Mouse (Mus musculus): ENCODE measurements at regions not wholly inside any gene's neighbourhood (a gene's known extent, or its start where the extent isn't known, plus 50 kb on each side); places are given as distances from the start of the nearest gene placed in this dataset.
A peak's percentile ranks its signal among the peaks of the same experiment; 100 is the strongest.
"Not testable (repeated sequence)": the region's sequence is repeated elsewhere in the genome, so short reads cannot be mapped to it uniquely, and the experiment has no call there.

- Histone ChIP-seq H3K4me1 (peaks cover 7% of the 10 kb centered on the region; the same call in 1 of the 2 replicates), H3K4me2 (no peak overlapping the region), H3K4me3 (no peak overlapping the region), H3K9ac (no peak overlapping the region), H3K27me3 (no peaks in the 10 kb centered on the region), H3K36me3 (no peaks in the 10 kb centered on the region), H3K9me3 (no peaks in the 10 kb centered on the region), H3K27ac (no peak overlapping the region)
- ATAC-seq (ENCODE audit: insufficient number of reproducible peaks, insufficient read depth, low FRiP score, low TSS enrichment, low read depth) = no peak
- WGBS = 72% methylated on average over 4 of the region's 4 CpGs
Observed at GRCm38 (mm10) chr5:17208554-17209283, 164.3 kb upstream of the Speer4f2 start.

DNA sequence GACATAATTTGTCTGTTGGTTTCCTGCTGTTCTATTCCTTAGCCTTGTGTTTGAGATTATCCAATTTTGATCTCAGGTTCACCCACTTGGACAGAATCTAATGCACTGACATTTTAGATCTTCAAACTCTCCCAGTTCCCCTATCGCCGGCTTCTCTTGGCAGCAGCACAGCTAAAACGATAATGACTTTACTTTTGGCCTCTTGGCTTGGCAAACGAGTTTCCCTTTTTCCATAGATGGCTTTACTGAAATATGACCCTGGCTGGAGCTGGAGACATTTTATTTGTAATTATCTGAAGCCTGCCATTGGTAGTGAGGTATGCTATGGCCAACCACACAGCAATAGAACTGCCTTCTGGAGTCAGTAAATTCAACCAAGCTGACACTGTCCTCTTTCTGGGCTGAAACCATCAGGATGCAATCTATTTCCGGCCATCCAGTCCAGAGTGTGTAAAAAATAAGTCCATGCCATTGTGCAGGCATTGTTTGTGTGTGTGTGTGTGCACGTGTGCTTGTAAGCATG lies 162.2 kb upstream of the Speer4f2 start:
- no peak overlapping the region for H3K9ac ChIP-seq
- H3K4me2 ChIP-seq = no peak overlapping the region
- H3K27ac ChIP-seq = peak overlapping the region; percentile 33; the same call in 1 of the 2 replicates
- no peak for ATAC-seq (ENCODE audit: insufficient number of reproducible peaks, insufficient read depth, low FRiP score, low TSS enrichment, low read depth)
- no peaks in the 10 kb centered on the region for H3K27me3 ChIP-seq
- H3K4me1 ChIP-seq = peaks cover 7% of the 10 kb centered on the region; the same call in 1 of the 2 replicates
- no peaks in the 10 kb centered on the region for H3K9me3 ChIP-seq
- 44% methylated on average over 6 of the region's 6 CpGs for WGBS
- no peak overlapping the region for H3K4me3 ChIP-seq
- H3K36me3 ChIP-seq = no peaks in the 10 kb centered on the region

DNA sequence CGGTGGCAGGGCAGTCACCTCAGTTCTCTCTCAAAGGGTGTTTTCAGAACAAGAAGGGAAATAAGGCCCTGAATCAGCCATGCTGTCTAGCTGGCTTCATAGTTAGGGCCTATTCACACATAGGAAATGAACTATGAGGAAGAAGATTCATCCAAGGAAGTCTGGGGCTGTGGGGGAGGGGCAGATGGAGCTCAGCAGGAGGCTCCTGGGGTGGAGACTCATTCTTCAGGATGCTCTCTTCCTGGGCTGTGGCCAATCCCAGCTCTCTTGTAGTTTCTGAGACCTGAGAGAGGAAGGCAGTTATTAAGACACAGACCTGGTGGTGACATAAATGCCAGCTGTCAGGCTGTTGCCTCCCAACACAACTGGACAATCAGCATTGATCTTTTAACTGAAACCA lies 149.4 kb upstream of the Speer4f2 start:
- H3K4me2 ChIP-seq; H3K4me3 ChIP-seq; ATAC-seq (ENCODE audit: insufficient number of reproducible peaks, insufficient read depth, low FRiP score, low TSS enrichment, low read depth); H3K27ac ChIP-seq; H3K27me3 ChIP-seq; H3K9ac ChIP-seq; H3K36me3 ChIP-seq; H3K9me3 ChIP-seq; H3K4me1 ChIP-seq: not testable (repeated sequence)
- 54% methylated on average over 1 of the region's 1 CpGs for WGBS

- Histone ChIP-seq H3K27me3 (no peaks in the 10 kb centered on the region), H3K9ac (no peak overlapping the region), H3K4me2 (no peak overlapping the region), H3K4me3 (no peak overlapping the region), H3K9me3 (no peaks in the 10 kb centered on the region), H3K27ac (no peak overlapping the region), H3K4me1 (no peaks in the 10 kb centered on the region), H3K36me3 (no peaks in the 10 kb centered on the region)
- 88% methylated on average over 5 of the region's 5 CpGs for WGBS
- ATAC-seq (ENCODE audit: insufficient number of reproducible peaks, insufficient read depth, low FRiP score, low TSS enrichment, low read depth) = no peak
Observed at GRCm38 (mm10) chr5:17247732-17248606, 125.0 kb upstream of the Speer4f2 start.

DNA sequence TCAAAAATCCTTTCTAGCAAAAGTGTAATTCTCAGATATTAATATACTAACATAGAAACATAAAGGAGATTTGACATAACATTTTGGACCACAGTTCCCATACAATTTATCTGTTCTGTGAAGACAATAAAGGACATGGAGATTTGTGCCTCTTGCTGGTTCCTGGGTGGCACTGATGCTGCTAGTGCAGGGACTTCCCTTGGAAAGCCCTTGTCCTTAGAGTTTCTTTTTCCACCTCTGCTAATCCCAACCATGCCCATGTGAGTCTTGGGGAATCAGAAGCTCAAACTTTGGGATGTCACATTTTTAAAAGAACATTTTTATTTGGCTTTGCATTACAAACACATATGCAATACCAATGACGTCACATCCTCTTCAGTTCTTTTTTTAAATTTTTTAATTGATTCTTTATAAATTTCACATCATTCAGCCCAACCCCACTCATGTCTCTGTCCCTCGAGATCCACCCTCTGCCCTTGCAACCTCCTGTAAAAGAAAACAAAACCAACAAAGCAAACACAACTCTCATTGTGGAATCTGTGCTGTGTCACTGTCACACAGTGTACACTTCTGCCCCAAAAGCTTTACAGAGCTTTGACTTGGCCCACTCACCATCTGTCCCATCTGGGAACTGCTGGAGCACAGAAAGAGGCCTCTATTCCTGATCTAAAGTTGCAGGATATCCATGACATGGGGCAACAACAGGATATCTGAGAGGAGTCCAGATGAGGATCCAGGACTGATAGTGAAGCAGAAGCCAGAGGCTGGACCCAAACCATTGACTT lies 112.2 kb upstream of the Speer4f2 start:
- H3K9ac ChIP-seq = no peak overlapping the region
- H3K36me3 ChIP-seq = no peaks in the 10 kb centered on the region
- no peak for ATAC-seq (ENCODE audit: insufficient number of reproducible peaks, insufficient read depth, low FRiP score, low TSS enrichment, low read depth)
- WGBS = 65% methylated on average over 2 of the region's 2 CpGs
- H3K4me3 ChIP-seq = no peak overlapping the region
- H3K27ac ChIP-seq = no peak overlapping the region
- H3K27me3 ChIP-seq = no peaks in the 10 kb centered on the region
- H3K9me3 ChIP-seq = no peaks in the 10 kb centered on the region
- H3K4me2 ChIP-seq = no peak overlapping the region
- H3K4me1 ChIP-seq = no peaks in the 10 kb centered on the region

DNA sequence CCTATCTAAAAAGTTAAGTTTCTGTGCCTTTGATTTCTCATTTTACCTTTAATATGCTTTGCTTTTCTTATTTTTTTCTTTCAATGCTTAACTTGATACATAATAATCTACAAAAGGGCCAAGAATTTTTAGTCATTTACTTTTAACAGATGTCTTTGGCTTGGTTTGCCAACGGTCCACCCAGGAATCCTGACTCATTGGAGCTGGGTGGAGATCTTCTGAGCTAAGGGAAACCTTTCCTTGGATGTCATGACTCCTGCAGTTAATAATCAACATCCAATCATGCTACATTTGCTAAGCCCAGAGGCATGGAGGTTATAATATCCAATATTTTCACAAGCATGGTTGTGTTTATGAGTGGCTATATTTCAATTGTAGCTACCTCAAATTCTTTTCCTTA lies 110.9 kb upstream of the Speer4f2 start:
- no peaks in the 10 kb centered on the region for H3K27me3 ChIP-seq
- 69% methylated on average over 1 of the region's 1 CpGs for WGBS
- H3K36me3 ChIP-seq = no peaks in the 10 kb centered on the region
- ATAC-seq (ENCODE audit: insufficient number of reproducible peaks, insufficient read depth, low FRiP score, low TSS enrichment, low read depth) = no peak
- H3K4me3 ChIP-seq = no peak overlapping the region
- no peak overlapping the region for H3K9ac ChIP-seq
- no peak overlapping the region for H3K27ac ChIP-seq
- no peak overlapping the region for H3K4me2 ChIP-seq
- no peaks in the 10 kb centered on the region for H3K4me1 ChIP-seq
- H3K9me3 ChIP-seq = no peaks in the 10 kb centered on the region

DNA sequence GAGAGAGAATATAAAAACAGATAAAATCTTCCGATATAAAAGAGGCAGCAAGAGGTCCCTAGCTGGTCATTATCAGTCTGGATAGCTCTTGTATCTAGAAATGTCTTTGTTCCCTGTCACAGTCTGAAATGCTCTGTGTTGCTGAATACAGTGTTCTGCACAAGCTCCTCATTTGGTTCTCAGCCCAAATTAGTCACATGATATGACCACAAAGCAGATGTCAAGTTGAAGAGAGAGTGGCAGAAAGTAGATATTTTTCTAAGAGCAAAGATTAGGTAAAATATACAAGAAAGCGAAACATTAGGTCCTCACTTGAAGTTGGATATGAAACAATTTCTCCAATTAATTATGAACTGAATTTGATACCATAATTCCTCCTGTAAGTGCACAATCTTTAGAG lies 101.8 kb upstream of the Speer4f2 start:
- H3K27me3 ChIP-seq = no peaks in the 10 kb centered on the region
- WGBS = 74% methylated on average over 2 of the region's 2 CpGs
- H3K36me3 ChIP-seq = no peaks in the 10 kb centered on the region
- H3K4me2 ChIP-seq = no peak overlapping the region
- no peak overlapping the region for H3K27ac ChIP-seq
- no peak overlapping the region for H3K9ac ChIP-seq
- no peaks in the 10 kb centered on the region for H3K9me3 ChIP-seq
- no peak overlapping the region for H3K4me3 ChIP-seq
- ATAC-seq (ENCODE audit: insufficient number of reproducible peaks, insufficient read depth, low FRiP score, low TSS enrichment, low read depth) = no peak
- H3K4me1 ChIP-seq = peaks cover 5% of the 10 kb centered on the region; the same call in 1 of the 2 replicates

DNA sequence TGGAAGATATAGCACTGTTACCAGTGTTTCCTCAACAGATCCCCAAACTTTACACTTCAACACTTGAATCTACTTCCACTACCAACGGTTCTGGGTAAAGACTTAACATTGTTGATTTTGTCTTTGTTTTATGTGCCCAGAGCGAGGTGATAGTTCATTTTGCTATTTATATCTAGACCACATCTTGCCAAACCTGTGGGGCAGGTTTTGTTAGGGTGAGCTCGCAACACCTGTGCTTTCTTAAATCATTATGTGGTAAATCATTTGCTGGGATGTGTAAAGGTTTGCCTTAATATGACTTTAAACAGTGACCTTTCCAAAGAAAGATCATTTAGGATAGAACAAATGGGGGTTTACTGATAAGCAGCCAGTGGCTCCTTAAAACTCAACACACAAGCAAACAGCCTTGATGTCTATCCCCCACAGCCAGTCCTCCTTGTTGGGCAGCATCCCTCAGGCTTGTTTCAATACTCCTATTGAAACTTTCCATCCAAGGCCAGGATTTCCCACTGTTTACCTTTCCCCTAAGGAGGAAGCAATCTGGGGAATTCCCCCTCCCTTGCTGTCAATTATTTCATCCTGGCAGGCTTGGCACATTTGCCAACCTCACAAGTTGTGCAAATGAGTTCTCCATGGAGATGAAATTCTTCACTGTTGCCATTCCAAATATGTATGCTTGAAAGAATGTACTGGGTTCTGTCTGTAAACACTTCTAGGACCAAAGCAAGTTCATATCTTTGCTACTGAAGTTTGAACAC lies 101.1 kb upstream of the Speer4f2 start:
- no peaks in the 10 kb centered on the region for H3K27me3 ChIP-seq
- no peaks in the 10 kb centered on the region for H3K36me3 ChIP-seq
- no peaks in the 10 kb centered on the region for H3K9me3 ChIP-seq
- no peak overlapping the region for H3K4me3 ChIP-seq
- H3K4me2 ChIP-seq = no peak overlapping the region
- H3K9ac ChIP-seq = no peak overlapping the region
- peak overlapping the region; percentile 28; the same call in 1 of the 2 replicates for H3K27ac ChIP-seq
- no peak for ATAC-seq (ENCODE audit: insufficient number of reproducible peaks, insufficient read depth, low FRiP score, low TSS enrichment, low read depth)
- peaks cover 5% of the 10 kb centered on the region; the same call in 1 of the 2 replicates for H3K4me1 ChIP-seq
- WGBS = 61% methylated on average over 3 of the region's 3 CpGs

- Histone ChIP-seq H3K36me3 (no peaks in the 10 kb centered on the region), H3K9me3 (no peaks in the 10 kb centered on the region), H3K27me3 (no peaks in the 10 kb centered on the region), H3K27ac (no peak overlapping the region), H3K4me3 (no peak overlapping the region), H3K9ac (no peak overlapping the region), H3K4me2 (no peak overlapping the region), H3K4me1 (peaks cover 5% of the 10 kb centered on the region; the same call in 1 of the 2 replicates)
- no peak for ATAC-seq (ENCODE audit: insufficient number of reproducible peaks, insufficient read depth, low FRiP score, low TSS enrichment, low read depth)
- 85% methylated on average over 2 of the region's 2 CpGs for WGBS
Observed at GRCm38 (mm10) chr5:17275346-17275745, 97.6 kb upstream of the Speer4f2 start.

GRCm38 (mm10) chr5:17276782-17277578 lies 96.0 kb upstream of the Speer4f2 start:
- Histone ChIP-seq H3K4me2 (no peak overlapping the region), H3K27ac (no peak overlapping the region), H3K4me3 (no peak overlapping the region), H3K36me3 (no peaks in the 10 kb centered on the region), H3K9me3 (no peaks in the 10 kb centered on the region), H3K4me1 (peaks cover 4% of the 10 kb centered on the region; the same call in 1 of the 2 replicates), H3K27me3 (no peaks in the 10 kb centered on the region), H3K9ac (no peak overlapping the region)
- ATAC-seq (ENCODE audit: insufficient number of reproducible peaks, insufficient read depth, low FRiP score, low TSS enrichment, low read depth) = no peak
- 68% methylated on average over 3 of the region's 3 CpGs for WGBS
